Mouse (Mus musculus): ENCODE measurements around the gene Gcdh.

Gcdh gene

DNA sequence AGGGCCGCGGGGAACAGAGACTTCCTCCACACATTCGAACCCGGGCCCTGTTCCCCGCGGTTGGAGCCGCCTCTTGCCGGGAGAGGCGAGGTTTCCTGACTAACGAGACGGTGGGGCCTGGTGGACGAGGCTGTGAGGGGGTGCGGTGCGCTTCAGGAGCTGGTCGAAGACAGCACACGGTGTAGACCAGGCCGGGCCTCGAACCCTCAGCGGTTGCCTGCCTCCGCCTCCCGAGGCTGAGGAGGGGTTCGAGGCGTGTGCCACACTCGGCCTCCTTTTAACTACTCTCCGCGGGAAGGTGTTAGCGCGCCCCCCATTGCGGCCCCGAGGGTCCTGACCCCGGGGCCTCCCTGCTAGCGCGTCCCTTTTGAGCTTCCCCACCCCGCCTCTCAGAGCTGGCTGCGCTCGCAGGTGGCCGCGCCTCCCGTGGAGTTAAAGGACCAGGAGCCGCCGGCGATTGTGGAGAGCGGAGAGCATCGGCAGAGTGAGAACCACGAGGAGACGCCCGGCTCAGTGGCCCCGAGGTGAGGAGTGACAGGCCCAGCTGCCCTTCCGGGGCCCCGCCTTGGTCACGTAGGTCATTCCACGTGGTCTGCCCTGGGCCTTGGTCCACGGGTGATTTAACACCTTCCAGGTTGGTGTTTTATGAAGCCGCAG, 21.3 kb downstream of the Gcdh start:
- no peak for DNase-seq (ENCODE audit: low read depth)

DNA sequence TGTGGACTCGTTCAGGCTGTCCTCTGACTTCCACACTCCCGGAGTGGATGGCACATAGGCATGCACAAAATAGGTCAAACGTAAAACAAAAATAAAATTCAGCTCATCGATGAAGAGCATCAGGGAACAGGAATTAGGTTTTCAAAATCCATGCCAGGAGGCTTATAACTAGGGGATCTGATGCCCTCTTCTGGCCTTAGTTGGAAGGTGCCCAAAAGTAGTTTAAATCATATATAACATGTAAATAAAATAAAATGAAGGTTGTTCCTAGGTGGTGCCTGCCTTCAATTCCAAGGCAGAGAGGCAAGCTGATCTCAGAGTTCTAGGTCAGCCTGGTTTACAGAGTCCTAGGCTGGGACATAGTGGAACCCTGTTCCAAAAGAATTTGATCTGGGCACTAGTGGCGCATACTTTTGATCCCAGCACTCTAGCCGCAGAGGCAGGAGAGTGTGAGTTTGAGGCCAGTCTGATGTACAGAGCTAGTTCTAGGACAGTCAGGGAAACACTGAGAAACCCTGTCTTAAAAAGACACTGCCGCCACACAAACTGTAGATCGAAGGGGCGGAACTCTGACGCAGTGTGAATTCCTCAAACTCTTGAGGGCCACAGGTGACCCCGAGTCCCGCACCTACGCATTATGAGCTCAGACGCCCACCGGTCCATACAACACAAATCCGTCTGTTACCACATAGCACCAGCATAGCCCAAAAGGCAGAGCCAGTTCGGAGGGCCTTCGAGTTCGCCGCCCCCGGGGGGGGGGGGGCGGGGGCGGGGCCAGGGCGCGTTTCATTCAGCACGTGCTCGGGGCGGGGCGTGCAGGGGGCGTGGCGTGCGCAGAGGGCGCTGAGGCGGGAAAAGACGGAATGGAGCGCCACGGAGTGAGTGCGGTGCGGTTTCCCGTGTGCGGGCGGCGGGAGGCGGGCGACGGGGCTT, 22.1 kb downstream of the Gcdh start, which contains the start of gene Syce2:
Gene Syce2 (plus strand): TSS at position 736 of the 933 bp plus-strand sequence.
- DNase-seq (ENCODE audit: low read depth), result peak; percentile 68

- peak; percentile 93 for DNase-seq (ENCODE audit: low read depth)
Measured at GRCm38 (mm10) chr8:84856864-84857441, 36.8 kb downstream of the Gcdh start, which contains the start of gene Farsa. Farsa (plus strand) TSS chr8:84856989.

- DNase-seq (ENCODE audit: low read depth), result no peak
Measured at GRCm38 (mm10) chr8:84856434-84856833, 37.3 kb downstream of the Gcdh start.

GRCm38 (mm10) chr8:84847684-84848435, 45.9 kb downstream of the Gcdh start:
- no peak for DNase-seq (ENCODE audit: low read depth)

- peak; percentile 100 for DNase-seq (ENCODE audit: low read depth)
Measured at GRCm38 (mm10) chr8:84846722-84847572, 46.8 kb downstream of the Gcdh start, which contains the start of gene Calr. Calr (minus strand) TSS chr8:84846934.

- no peak for DNase-seq (ENCODE audit: low read depth)
Measured at GRCm38 (mm10) chr8:84846094-84846721, 47.5 kb downstream of the Gcdh start.

DNA sequence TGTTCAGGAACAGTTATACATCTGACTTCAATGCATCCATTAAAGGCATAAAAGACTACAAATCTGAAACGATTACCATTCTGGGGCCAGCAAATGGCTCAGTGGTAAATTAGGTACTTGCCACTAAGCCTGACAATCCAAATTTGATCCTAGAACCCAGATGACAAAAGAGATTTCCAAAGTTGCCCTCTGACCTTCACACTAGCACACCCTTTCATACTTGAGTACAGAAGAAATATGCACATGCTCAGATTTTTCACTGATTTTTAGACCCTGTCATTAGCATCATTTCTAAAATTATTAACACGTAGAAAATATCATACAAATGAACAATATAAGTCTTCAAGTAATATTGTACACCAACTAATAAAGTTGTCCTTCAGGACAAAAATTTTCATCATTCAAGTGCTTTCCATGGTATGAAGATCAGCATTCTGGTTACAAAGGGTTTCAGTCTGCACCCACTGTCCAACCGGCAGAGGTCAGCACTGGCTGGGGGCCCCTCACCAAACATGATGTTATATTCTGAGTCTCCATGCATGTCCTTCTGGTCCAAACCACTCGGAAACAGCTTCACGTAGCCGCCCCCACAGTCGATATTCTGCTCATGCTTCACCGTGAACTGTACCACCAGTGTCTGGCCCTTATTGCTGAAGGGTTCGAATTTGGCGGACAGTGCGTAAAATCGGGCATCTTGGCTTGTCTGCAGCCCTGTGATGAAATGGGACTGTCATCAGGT, 48.2 kb downstream of the Gcdh start:
- no peak for DNase-seq (ENCODE audit: low read depth)

GRCm38 (mm10) chr8:84844397-84845070, 49.2 kb downstream of the Gcdh start:
- DNase-seq (ENCODE audit: low read depth), result no peak

GRCm38 (mm10) chr8:84841514-84841913, 52.2 kb downstream of the Gcdh start:
- no peak for DNase-seq (ENCODE audit: low read depth)

DNA sequence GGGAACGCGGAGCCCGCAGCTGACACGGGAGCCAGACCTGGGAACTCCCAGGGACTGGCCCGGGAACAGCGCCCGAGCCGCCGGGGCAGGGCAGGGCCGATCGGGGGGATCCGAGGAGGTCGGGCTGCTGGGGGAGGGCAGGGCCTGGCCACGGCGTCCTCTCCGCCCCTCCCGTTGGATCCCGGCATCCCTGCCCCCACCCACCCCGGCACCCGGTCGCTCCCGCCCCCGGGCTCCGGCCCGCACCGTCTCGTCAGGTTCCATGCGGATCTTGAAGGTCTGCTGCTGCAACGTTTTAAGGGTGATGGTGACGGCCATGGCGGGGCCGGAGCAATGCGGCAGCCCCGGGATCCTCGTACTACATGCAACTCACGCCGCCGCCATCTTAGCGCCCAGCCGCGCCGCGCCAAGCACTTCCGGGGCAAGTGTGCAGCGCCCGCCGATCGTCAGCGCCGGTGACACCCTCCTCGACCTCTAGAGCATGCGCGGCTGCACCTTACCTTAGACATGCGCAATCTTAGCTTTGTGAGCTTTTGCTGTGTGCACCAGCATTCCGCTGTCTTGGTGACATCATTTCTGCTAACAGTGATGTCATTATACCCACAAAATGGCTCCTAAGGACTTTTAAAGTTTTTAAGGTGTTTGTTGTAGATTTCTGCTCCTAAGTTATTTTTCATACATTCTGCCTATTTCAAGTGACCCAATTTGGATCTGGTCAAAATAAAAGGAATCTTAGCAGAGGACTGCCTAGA, 53.3 kb downstream of the Gcdh start, which contains the start of gene Rad23a:
Gene Rad23a (minus strand): TSS at position 418 of the 752 bp plus-strand sequence.
- peak; percentile 94 for DNase-seq (ENCODE audit: low read depth)

DNA sequence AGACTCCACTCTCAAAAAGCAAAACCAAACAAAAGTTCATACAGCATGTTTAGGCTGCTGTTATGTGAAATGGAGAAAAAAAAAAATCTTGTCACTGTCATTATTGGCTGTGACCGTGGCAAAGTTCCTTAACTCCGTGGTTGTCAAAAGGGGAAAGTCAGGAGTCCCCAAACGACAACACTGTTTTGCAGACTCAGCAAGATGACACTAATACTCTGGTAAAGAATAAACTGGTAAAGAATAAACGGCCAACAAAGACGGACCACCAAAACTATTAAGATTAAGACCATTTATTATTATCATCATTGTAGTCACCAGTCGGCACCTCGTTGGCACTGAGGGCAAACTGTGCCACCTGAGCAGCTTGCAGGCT, 53.9 kb downstream of the Gcdh start:
- no peak for DNase-seq (ENCODE audit: low read depth)

- DNase-seq (ENCODE audit: low read depth), result no peak
Measured at GRCm38 (mm10) chr8:84839411-84839810, 54.3 kb downstream of the Gcdh start.

DNA sequence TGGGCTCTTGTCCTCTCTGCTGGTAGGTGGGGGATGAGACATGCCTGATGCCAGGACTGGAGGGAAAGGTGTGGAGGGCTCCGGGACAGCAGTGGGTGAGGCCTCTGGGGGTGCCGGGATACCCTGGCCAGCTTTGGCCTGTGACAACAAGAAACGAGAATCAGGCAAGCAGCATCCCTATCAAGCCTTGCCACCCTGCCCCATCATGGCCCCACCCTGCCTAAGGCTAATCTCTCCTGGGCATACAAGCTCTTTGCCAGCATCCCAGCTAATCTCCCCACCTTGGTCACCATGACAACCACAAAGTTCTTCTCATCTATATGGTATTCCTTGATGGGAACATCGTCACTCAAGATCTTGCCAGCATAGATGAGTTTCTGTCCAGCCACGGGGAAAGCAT, 55.2 kb downstream of the Gcdh start:
- DNase-seq (ENCODE audit: low read depth), result peak; percentile 81

DNA sequence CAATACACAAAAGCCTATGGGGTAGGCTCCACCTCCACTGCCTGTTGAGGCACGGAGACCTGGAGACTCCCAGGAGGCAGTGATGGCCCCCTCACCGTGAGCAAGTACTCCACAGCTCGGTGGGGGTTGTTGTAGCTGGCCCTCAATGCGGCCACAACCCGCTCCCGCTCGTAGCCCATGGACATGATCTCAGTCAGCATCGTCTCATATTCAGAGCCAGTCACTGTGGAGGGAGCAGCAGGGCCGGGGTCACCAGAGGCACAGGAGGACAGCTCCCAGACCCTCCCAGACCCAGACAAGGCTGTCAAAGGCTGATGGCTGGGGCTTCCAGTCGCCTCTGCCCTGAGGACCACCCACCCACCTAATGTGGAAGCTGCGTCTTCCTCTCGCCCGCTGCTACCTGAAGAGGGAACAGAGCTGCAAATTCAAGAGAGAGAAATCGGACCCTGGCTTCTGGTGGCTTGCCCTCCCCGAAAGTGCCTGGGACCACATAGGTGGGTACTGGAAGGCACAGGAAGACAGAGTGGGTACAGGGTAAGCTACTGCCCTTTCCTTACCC, 55.7 kb downstream of the Gcdh start:
- DNase-seq (ENCODE audit: low read depth), result no peak

DNA sequence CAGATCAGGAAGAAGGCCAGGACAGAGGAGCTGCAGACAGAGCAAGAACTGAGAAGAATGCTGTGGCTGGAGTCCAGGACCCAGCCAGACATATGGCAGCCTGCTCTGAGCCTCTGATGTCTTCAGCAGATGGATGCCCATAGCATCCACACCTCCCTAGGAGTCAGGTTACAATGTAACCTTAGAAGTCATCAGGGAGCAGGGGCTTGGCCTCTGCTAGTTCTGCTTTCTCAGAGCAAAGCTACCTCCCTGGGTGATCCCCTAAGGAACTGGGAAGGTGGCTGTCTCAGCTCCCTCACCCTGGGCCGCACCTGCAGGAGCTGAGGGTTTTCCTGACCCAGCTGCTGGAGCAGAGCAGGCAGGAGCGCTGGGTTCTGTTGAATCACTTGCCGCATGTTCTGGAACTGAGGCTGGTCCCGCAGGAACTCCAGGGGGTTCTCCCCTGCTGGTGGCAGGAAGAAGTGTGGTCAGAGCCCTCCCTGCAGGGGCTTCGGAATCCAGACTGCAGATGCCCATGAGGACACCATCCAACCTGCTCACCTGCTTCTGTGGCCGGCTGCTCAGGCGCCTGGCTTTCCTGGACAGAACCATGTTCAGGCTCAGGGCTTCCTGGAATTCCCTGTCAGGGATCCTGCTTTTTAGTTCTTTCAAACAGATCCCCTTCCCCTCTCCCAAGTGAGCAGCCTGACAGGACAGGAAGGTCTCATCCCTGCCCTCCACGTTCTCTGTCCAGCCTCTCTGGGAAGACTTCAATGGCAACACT, 56.4 kb downstream of the Gcdh start:
- no peak for DNase-seq (ENCODE audit: low read depth)

All from c-Kit-positive CD71-positive TER-119-negative erythroid progenitor cells, embryonic 14.5 days (primary cell).